Mouse (Mus musculus): ENCODE results near the gene Cux2.

Gene Cux2

DNA sequence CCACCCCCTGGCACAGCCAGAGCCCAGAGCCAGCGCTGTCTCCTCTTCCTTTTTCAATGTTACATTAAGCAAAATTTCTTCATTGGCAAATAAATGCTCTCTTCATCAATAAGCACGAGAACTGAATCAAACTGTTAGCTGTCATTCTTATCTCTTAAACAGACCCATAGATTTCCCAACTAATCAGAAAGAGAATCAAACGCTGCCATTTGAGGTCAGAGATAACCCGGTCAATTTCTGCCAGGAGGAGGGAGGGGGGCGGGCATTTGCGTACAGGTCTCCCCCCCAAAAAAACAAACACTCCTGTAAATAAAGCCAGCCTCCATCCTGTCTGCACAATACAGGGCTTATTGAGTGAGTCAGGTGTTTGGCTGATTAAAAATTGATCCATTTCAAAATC is 33.2 kb downstream of the Cux2 start:
- no peaks in the 10 kb centered on the region for H3K27me3 ChIP-seq (ENCODE audit: control insufficient read depth, insufficient read depth, low read length, poor library complexity, severe bottlenecking)
- no peaks in the 10 kb centered on the region for H3K36me3 ChIP-seq (ENCODE audit: control insufficient read depth, insufficient read depth, low read length, poor library complexity, severe bottlenecking)
- no peak for DNase-seq (ENCODE audit: low read depth, low spot score)

DNA sequence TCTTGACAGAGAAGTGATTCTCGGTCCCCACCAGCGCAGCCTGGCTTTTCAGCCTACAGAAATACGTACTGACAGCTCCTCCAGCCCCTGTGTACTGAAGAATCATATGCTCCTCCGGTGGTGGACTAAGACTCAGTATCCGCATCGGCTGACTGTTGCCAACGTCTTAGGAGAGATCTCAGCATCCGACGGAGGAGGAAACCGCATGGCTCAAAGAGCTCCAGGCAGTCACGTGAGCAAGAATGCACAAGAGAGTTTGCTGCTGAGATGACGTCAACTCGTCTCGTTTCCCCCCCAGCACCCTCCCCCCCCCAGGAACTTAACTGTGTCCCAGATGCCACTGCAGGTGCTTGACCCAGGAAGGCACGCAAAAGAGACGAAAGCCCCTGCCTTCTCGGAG is 34.8 kb downstream of the Cux2 start:
- DNase-seq (ENCODE audit: low read depth, low spot score) = no peak
- Histone ChIP-seq H3K36me3 (ENCODE audit: control insufficient read depth, insufficient read depth, low read length, poor library complexity, severe bottlenecking) (no peaks in the 10 kb centered on the region), H3K27me3 (ENCODE audit: control insufficient read depth, insufficient read depth, low read length, poor library complexity, severe bottlenecking) (no peaks in the 10 kb centered on the region)

- no peaks in the 10 kb centered on the region for H3K36me3 ChIP-seq (ENCODE audit: control insufficient read depth, insufficient read depth, low read length, poor library complexity, severe bottlenecking)
- no peak for DNase-seq (ENCODE audit: low read depth, low spot score)
- no peaks in the 10 kb centered on the region for H3K27me3 ChIP-seq (ENCODE audit: control insufficient read depth, insufficient read depth, low read length, poor library complexity, severe bottlenecking)
These were observed 35.2 kb downstream of the Cux2 start for GRCm38 (mm10) chr5:122014671-122015070.

- no peaks in the 10 kb centered on the region for H3K27me3 ChIP-seq (ENCODE audit: control insufficient read depth, insufficient read depth, low read length, poor library complexity, severe bottlenecking)
- DNase-seq (ENCODE audit: low read depth, low spot score) = no peak
- no peaks in the 10 kb centered on the region for H3K36me3 ChIP-seq (ENCODE audit: control insufficient read depth, insufficient read depth, low read length, poor library complexity, severe bottlenecking)
These were observed 38.6 kb downstream of the Cux2 start for GRCm38 (mm10) chr5:122011289-122011688.

DNA sequence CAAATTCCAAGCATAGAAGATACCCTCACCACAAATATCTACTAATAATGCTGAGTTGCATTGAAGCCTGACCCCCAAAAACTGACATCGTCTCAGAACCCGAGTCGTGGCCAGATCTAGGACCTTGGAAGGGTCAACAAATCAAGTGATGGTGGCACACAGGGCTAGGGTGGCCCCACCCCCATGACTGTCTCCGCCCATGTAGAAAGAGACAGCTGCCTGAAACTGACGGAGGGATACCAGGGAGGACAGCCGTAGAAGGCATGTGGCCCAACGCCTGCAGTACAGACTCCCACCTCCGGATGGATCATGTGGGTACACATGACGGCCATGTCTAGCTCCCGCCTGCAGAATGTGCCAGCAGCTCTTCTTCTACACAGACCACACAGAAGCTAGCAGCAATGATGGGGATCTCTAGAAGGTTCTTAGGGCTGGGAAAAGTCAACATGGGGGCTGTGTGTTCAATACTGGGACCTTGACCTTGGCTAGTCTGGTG is 41.9 kb downstream of the Cux2 start:
- Histone ChIP-seq H3K36me3 (ENCODE audit: control insufficient read depth, insufficient read depth, low read length, poor library complexity, severe bottlenecking) (no peaks in the 10 kb centered on the region), H3K27me3 (ENCODE audit: control insufficient read depth, insufficient read depth, low read length, poor library complexity, severe bottlenecking) (no peaks in the 10 kb centered on the region)
- no peak for DNase-seq (ENCODE audit: low read depth, low spot score)

- DNase-seq (ENCODE audit: low read depth, low spot score) = no peak
- Histone ChIP-seq H3K27me3 (ENCODE audit: control insufficient read depth, insufficient read depth, low read length, poor library complexity, severe bottlenecking) (no peaks in the 10 kb centered on the region), H3K36me3 (ENCODE audit: control insufficient read depth, insufficient read depth, low read length, poor library complexity, severe bottlenecking) (no peaks in the 10 kb centered on the region)
These were observed 46.4 kb downstream of the Cux2 start for GRCm38 (mm10) chr5:122003460-122003859.

- DNase-seq (ENCODE audit: low read depth, low spot score) = no peak
- H3K27me3 ChIP-seq (ENCODE audit: control insufficient read depth, insufficient read depth, low read length, poor library complexity, severe bottlenecking) = no peaks in the 10 kb centered on the region
These were observed 47.8 kb downstream of the Cux2 start for GRCm38 (mm10) chr5:122002148-122002547.

GRCm38 (mm10) chr5:122001311-122001710 is 48.6 kb downstream of the Cux2 start:
- H3K36me3 ChIP-seq (ENCODE audit: control insufficient read depth, insufficient read depth, low read length, poor library complexity, severe bottlenecking) = no peaks in the 10 kb centered on the region
- H3K27me3 ChIP-seq (ENCODE audit: control insufficient read depth, insufficient read depth, low read length, poor library complexity, severe bottlenecking) = no peaks in the 10 kb centered on the region
- no peak for DNase-seq (ENCODE audit: low read depth, low spot score)

More at GRCm38 (mm10) chr5:122002148-122002547, 47.8 kb downstream of the Cux2 start:
- H3K36me3 ChIP-seq (ENCODE audit: control insufficient read depth, insufficient read depth, low read length, poor library complexity, severe bottlenecking) = no peaks in the 10 kb centered on the region

- DNase-seq (ENCODE audit: low read depth, low spot score) = no peak
- H3K36me3 ChIP-seq (ENCODE audit: control insufficient read depth, insufficient read depth, low read length, poor library complexity, severe bottlenecking) = no peaks in the 10 kb centered on the region
These were observed 49.5 kb downstream of the Cux2 start for GRCm38 (mm10) chr5:122000381-122000780.

DNA sequence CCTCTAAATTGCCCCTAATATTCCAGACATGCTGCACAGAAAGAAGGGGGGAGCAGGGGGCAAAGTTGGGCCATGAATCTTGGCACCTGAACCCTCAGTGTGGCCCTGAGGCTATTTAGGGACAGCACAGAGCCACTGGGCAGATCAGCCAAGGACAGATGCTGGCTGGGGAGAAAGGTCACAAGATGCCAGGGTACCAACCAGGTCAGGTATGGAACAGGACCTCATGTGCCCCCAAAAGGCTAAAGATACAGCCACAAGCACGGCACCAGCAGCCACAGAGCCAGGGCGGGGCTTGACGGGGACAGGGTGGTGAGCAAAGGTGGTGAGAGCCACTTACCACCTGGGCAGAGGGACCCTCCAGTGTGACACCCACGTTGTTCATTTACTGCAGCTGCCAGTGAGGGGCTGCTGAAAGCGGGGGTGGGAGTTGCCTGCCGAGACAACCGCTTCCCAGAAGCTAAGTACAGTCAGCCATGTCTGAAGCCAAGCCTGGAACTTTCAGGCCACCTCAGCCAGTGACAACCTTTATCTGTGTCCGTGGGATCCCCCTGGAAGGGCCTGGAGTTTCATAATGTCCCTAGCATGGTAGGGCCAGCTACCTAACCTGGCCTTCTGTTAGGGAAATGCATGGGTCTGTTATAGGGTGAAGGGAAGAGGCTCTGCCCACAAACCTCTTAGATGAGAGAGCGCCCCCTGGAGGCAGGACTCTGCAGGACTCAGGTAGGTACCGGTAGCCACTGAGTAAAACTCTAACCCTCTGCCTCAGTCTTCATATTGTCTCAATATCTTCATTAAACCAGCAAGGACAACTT is 50.7 kb downstream of the Cux2 start:
- no peaks in the 10 kb centered on the region for H3K36me3 ChIP-seq (ENCODE audit: control insufficient read depth, insufficient read depth, low read length, poor library complexity, severe bottlenecking)
- peak; percentile 53 for DNase-seq (ENCODE audit: low read depth, low spot score)
- H3K27me3 ChIP-seq (ENCODE audit: control insufficient read depth, insufficient read depth, low read length, poor library complexity, severe bottlenecking) = no peaks in the 10 kb centered on the region

More at GRCm38 (mm10) chr5:122000381-122000780, 49.5 kb downstream of the Cux2 start:
- H3K27me3 ChIP-seq (ENCODE audit: control insufficient read depth, insufficient read depth, low read length, poor library complexity, severe bottlenecking) = no peaks in the 10 kb centered on the region

DNA sequence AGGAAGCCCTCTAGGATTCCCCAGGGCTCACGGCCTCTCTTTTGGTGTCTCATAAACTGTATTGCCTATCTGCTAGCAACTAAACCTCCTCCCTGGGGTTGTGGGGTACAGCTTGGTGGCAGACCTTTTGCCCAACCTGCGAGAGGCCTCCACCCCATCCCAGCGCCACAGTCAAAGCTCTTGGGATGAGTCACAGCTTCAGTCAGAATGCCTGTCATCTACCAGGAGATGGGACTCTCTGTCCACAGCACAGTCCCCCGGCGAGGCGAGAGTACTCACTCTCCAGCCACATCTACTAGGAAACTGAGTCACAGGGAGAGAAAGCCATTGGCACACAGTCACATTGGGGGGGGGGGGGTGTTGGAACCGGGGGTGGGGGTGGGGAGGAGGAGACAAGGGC is 51.6 kb downstream of the Cux2 start:
- no peak for DNase-seq (ENCODE audit: low read depth, low spot score)
- H3K36me3 ChIP-seq (ENCODE audit: control insufficient read depth, insufficient read depth, low read length, poor library complexity, severe bottlenecking) = no peaks in the 10 kb centered on the region
- no peaks in the 10 kb centered on the region for H3K27me3 ChIP-seq (ENCODE audit: control insufficient read depth, insufficient read depth, low read length, poor library complexity, severe bottlenecking)

DNA sequence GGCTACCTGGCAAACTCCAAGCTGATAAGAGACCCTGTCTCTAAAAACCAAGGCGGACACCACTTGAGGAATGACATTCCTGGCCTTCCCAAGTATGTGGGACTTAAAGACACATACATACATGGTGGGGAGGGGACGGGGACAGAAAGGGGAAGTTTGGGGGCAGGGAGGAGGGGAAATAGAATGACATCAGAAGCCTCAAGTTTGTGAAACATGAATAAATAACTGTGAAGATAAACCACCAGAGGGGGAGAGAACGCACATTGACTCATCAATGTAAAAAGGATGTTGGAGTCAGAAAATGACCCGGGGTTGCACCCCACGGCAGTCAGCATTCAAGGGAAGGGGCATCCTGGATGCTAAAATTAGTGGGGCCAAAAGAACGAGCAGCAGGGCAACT is 53.2 kb downstream of the Cux2 start:
- DNase-seq (ENCODE audit: low read depth, low spot score) = peak; percentile 3
- H3K36me3 ChIP-seq (ENCODE audit: control insufficient read depth, insufficient read depth, low read length, poor library complexity, severe bottlenecking) = no peaks in the 10 kb centered on the region
- H3K27me3 ChIP-seq (ENCODE audit: control insufficient read depth, insufficient read depth, low read length, poor library complexity, severe bottlenecking) = no peaks in the 10 kb centered on the region

DNA sequence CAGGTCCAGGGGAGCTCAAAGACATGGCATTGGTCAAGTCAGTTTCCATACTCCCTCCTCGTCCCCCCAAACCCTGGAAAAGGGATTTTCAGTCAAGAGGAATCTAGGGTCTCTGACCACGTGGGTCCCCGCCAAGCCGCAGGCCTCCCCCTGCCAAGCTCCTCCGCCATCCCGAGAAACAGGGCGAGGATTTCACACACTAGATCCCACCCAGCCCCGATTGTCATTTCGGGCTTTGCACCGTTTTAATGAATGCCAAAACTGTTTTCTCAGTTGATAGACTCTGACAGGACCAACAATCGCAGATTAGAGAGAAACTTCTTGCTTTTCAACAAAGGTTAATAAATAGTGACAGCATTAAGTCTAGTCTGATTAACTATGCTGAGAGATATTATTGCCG is 55.1 kb downstream of the Cux2 start:
- DNase-seq (ENCODE audit: low read depth, low spot score) = no peak
- no peaks in the 10 kb centered on the region for H3K36me3 ChIP-seq (ENCODE audit: control insufficient read depth, insufficient read depth, low read length, poor library complexity, severe bottlenecking)
- H3K27me3 ChIP-seq (ENCODE audit: control insufficient read depth, insufficient read depth, low read length, poor library complexity, severe bottlenecking) = no peaks in the 10 kb centered on the region

DNA sequence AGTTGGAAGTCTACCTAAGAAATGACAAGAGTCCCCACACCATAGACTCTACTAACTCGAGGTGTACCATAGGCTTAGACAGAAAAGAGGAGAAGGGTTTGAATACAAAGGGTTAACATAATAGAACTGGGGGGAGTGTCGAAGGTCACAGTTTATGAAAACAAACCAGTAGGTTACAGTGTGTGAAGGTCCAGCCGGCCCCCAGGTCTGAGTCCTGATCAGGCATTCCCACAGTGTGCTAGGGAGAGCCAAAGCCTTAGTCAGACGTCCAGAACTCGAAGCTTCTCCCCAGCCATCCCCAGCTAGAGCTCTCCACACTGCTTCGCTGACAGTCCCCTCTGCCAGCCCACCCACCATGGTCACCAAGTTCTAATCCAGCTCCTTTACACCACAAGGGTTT is 58.0 kb downstream of the Cux2 start:
- H3K36me3 ChIP-seq (ENCODE audit: control insufficient read depth, insufficient read depth, low read length, poor library complexity, severe bottlenecking) = no peaks in the 10 kb centered on the region
- no peaks in the 10 kb centered on the region for H3K27me3 ChIP-seq (ENCODE audit: control insufficient read depth, insufficient read depth, low read length, poor library complexity, severe bottlenecking)
- no peak for DNase-seq (ENCODE audit: low read depth, low spot score)

DNA sequence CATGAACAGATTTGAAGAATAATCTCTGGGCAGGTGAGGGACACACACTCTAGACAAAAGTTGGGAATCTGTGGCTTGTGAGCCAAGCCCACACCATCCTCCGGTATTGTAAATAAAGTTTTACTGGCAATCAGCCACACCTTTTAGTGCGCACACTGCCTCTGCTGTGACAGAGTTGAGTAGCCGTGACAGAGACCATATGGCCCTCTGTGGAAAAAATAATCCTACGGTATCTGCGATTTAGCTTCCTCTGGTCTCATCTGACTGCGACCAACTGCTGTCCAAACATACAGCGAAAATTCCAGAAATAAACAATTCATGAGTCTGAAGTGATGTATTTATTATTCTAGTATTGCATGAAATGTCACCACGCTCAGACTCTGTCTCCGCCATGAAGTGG is 64.0 kb downstream of the Cux2 start:
- H3K36me3 ChIP-seq (ENCODE audit: control insufficient read depth, insufficient read depth, low read length, poor library complexity, severe bottlenecking) = no peaks in the 10 kb centered on the region
- no peak for DNase-seq (ENCODE audit: low read depth, low spot score)

More for the DNA sequence above, 64.0 kb downstream of the Cux2 start:
- H3K27me3 ChIP-seq (ENCODE audit: control insufficient read depth, insufficient read depth, low read length, poor library complexity, severe bottlenecking) = no peaks in the 10 kb centered on the region
